In genomic region chr11:80577747-80578640, GRCm38 (mm10) we compare ENCODE assay signal across 8 mouse cellular contexts.
DNase-seq lines count a peak whose midpoint lies in the region; ATAC-seq and TF ChIP-seq lines count a peak whose summit lies in the region.

No protein-coding gene starts in this region.

- H3K4me1 ChIP-seq in liver, postnatal 0 days (ENCODE audit: insufficient read depth), result no peaks in the 10 kb centered on the region
- H3K4me1 ChIP-seq in olfactory bulb, adult 2 months (ENCODE audit: control insufficient read depth, insufficient read depth, low read length), result no peaks in the 10 kb centered on the region

- no peak overlapping the region for H3K4me3 ChIP-seq in liver, postnatal 0 days (ENCODE audit: low read depth, low read length)
- no peak overlapping the region for H3K4me3 ChIP-seq in olfactory bulb, adult 2 months (ENCODE audit: insufficient read depth, low read depth, low read length)

- TF ChIP-seq POLR2A in olfactory bulb, adult 2 months (IDR thresholded peaks at IDR 0.05; ENCODE audit: insufficient read depth, low read depth, low read length), result no peak

- no peak overlapping the region for H3K4me2 ChIP-seq in liver, postnatal 0 days (ENCODE audit: low read depth, low read length)

- no peaks in the 10 kb centered on the region for H3K36me3 ChIP-seq in liver, postnatal 0 days (replicated peaks; ENCODE audit: insufficient read depth, low read length)

- no peak overlapping the region for H3K27ac ChIP-seq in liver, postnatal 0 days (ENCODE audit: low read depth)
- peak overlapping the region; percentile 89 for H3K27ac ChIP-seq in olfactory bulb, adult 2 months (ENCODE audit: insufficient read depth, low read depth, low read length)

- H3K27me3 ChIP-seq in liver, postnatal 0 days (ENCODE audit: insufficient read depth, low read length), result no peaks in the 10 kb centered on the region

- no peak overlapping the region for H3K9ac ChIP-seq in liver, postnatal 0 days (replicated peaks)

- 52% methylated on average over 14 of the region's 14 CpGs for WGBS in liver, postnatal 0 days (ENCODE audit: insufficient replicate concordance)
- 12% methylated on average over 14 of the region's 14 CpGs for whole genome bisulfite sequencing in olfactory bulb, adult 2 months

- no peak for ATAC-seq in liver, postnatal 0 days

- TF ChIP-seq EP300 in liver, postnatal 0 days (IDR thresholded peaks at IDR 0.05; ENCODE audit: low read depth), result no peak

- DNase-seq in gastrocnemius, postnatal 14 days, result peak; percentile 54
- DNase-seq in gastrocnemius, adult 18-20 months (ENCODE audit: low spot score), result no peak
- DNase-seq in cerebellum, adult 9-11 months, result peak; percentile 88
- peak; percentile 78 to 88 for DNase-seq in frontal cortex, postnatal 14 days (ENCODE audit: low spot score in 2 of 2)
- peak; percentile 79 for DNase-seq in kidney, postnatal 14 days
- DNase-seq in liver, postnatal 0 days, result peak; percentile 54
- DNase-seq in thymus, postnatal 4 days, result no peak

- no peak for TF ChIP-seq CTCF in liver, postnatal 0 days (IDR thresholded peaks at IDR 0.05; ENCODE audit: low read depth)
- no peak for TF ChIP-seq CTCF in olfactory bulb, adult 2 months (IDR thresholded peaks at IDR 0.05; ENCODE audit: insufficient read depth, low read depth, low read length)

- intact Hi-C loops in gastrocnemius, postnatal 14 days (cut with DNase I; ENCODE audit: low total_unique reads), result no loop called here

- H3K9me3 ChIP-seq in liver, postnatal 0 days (ENCODE audit: low read length), result no peaks in the 10 kb centered on the region

Comparison
In these comparisons a context has a peak if more than half of its experiments do, and no peak if none do; other contexts are left out.
1. DNase-seq: peak in gastrocnemius, postnatal 14 days (single experiment), cerebellum, adult 9-11 months (single experiment), frontal cortex, postnatal 14 days (2 of 2), kidney, postnatal 14 days (single experiment) and liver, postnatal 0 days (single experiment); none in gastrocnemius, adult 18-20 months (single experiment) and thymus, postnatal 4 days (single experiment).